Mouse (Mus musculus) olfactory bulb, adult 2 months (tissue): ENCODE results near the gene Opcml. TPM values are rescaled to one million over a fixed set of nuclear protein-coding genes. Genes with fewer than 3 reads are reported as not detected.

ENCODE experiments used
- H3K27ac ChIP-seq: fragments of 200-500 bp; 2 replicates; pipeline ENCODE4 v1.5.1; 2012; ENCODE audit warnings: low read depth, low read length; ENCODE audit not compliant: insufficient read depth
- H3K4me1 ChIP-seq: fragments of 200-500 bp; 2 replicates; pipeline ENCODE4 v1.6.1; 2012; ENCODE audit warnings: low read length; ENCODE audit not compliant: control insufficient read depth, insufficient read depth
- H3K4me3 ChIP-seq: fragments of 200-500 bp; 2 replicates; pipeline ENCODE4 v1.5.1; 2012; ENCODE audit warnings: mild to moderate bottlenecking, low read depth, low read length, moderate library complexity; ENCODE audit not compliant: insufficient read depth
- CTCF ChIP-seq: fragments of 200-500 bp; IDR thresholded peaks from 2 replicates; pipeline ENCODE4 v1.5.1; 2012; ENCODE audit warnings: low read depth, mild to moderate bottlenecking, low read length, moderate library complexity; ENCODE audit not compliant: insufficient read depth
- POLR2A ChIP-seq: fragments of 200-500 bp; IDR thresholded peaks from 2 replicates; pipeline ENCODE4 v1.6.1; 2012; ENCODE audit warnings: mild to moderate bottlenecking, low read depth, low read length, moderate library complexity; ENCODE audit not compliant: insufficient read depth
- WGBS: fragments of 180-500 bp; shearing (Covaris S2); methylation state at CpG from one replicate; pipeline ENCODE4 v1.1.7; 2018; 5-methylcytosine and 5-hydroxymethylcytosine counted together
- polyA plus RNA-seq: library from polyadenylated mRNA; stranded (reverse); fragments of >200 nt; gene quantifications from 2 replicates; pipeline ENCODE4 v1.2.4, GENCODE M21; 2012; ENCODE audit warnings: low replicate concordance; ENCODE audit not compliant: missing spikeins, insufficient read depth, insufficient read length

Opcml gene
- polyA plus RNA-seq, 1 experiment, result not detected

DNA sequence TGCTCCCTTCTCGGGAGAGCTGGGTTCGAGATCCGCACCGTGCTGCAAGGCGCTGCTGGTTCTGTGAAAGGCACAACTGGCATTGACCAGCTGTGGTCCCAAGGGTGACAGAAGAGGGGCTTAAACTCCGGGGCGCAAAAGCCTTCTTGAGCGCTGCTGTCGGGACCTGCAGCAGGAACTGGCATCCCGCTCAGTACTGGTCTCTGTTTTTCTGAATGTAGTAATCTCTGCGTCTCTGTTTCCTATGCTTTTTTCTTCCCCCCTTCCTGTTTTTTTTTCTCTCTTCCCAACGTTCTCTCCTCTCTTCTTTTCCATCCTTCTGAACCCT is 1.0 kb downstream of the Opcml start:
- H3K4me1 ChIP-seq, result peaks cover 3% of the 10 kb centered on the region; the same call in 1 of the 2 replicates
- TF ChIP-seq CTCF (no peak), POLR2A (no peak)
- peak overlapping the region; percentile 66 for H3K27ac ChIP-seq
- H3K4me3 ChIP-seq, result peak overlapping the region; percentile 76
- WGBS, result 2% methylated on average over 12 of the region's 12 CpGs

DNA sequence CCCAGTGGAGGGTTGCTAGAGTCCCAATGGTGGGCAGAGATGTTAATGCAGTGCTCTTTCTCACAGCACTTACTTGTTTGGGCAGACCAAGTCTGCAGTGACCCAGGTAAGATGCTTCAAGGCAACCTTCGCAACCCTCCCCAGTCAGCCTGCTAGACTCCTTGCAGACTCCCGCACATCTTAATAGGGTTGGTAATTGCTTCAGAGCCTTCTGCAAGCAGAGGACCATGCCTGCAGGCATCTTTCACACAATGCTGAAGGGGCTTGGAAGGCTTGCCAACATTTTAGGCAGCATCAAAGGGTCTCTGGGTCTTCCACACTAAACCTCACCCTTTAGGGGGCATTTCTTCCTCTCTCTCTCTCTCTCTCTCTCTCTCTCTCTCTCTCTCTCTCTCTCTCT is 1.7 kb downstream of the Opcml start:
- Histone ChIP-seq H3K4me1 (peaks cover 3% of the 10 kb centered on the region; the same call in 1 of the 2 replicates), H3K4me3 (peak overlapping the region; percentile 40), H3K27ac (peak overlapping the region; percentile 66; the same call in 1 of the 2 replicates)
- 22% methylated on average over 2 of the region's 2 CpGs for WGBS
- no peak for TF ChIP-seq CTCF
- TF ChIP-seq POLR2A, result no peak

DNA sequence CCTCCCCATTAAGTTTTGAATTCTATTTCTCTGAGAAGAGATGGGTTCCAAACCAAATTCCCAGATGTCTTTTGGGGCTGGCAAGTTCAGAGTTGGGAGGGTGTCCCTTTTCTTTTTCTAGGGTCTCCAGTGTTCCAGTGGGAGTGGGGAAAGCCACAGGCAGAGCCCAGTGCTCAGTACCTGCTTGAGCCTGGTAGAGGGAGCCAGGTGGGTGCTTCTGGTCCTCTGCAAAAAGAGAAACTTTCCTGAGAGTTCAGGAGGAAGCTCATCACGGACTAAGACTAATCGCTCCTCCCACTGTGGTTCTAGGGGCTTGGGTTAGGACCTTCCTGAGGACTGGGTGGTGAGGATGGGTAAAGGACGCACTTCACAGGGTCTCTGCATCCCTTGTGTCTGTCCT is 2.4 kb downstream of the Opcml start:
- Histone ChIP-seq H3K4me1 (peaks cover 3% of the 10 kb centered on the region; the same call in 1 of the 2 replicates), H3K27ac (no peak overlapping the region), H3K4me3 (peak overlapping the region; percentile 25; the same call in 1 of the 2 replicates)
- no peak for TF ChIP-seq POLR2A
- TF ChIP-seq CTCF, result no peak
- WGBS, result 75% methylated on average over 3 of the region's 3 CpGs

DNA sequence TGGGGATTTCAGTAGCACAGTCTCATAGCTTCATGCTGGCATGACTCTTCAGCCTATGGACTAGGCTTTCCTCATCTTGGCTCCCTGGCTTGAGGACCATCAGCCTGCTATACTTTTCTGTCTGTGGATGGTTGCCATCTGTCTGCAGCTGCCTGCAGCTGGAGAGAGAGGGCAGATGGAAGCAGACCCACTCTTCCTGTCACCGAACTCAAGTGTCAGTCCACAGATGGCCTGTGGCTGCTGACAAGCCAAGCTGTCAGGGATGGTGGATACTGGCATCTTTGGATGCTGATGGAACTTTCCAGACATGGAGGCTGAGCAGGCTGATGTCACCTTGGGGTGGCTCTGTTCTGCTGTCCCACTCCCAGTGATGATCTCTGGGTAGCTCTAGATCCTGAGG is 6.0 kb downstream of the Opcml start:
- WGBS, result 76% methylated on average over 1 of the region's 1 CpGs
- Histone ChIP-seq H3K27ac (no peak overlapping the region), H3K4me1 (peaks cover 3% of the 10 kb centered on the region; the same call in 1 of the 2 replicates), H3K4me3 (no peak overlapping the region)
- TF ChIP-seq CTCF, result no peak
- no peak for TF ChIP-seq POLR2A

DNA sequence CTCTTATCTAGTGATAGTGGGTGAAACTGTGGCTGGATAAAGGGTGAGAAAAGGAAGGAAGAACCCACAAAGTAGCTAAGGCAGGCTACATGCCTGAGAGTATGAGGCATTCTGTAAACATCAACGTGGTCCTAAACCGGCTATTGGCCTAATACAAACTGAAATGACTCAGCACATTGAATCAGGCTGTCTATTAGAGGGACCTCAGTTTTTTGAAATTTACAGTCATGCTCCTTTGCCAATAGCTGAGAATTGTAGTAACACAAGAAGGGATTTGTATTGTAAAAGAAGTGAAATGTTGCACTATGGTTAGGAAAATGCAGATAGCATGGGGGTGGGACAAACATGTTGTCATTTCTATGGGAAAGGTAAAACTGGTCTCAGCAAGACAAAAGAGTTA is 10.4 kb downstream of the Opcml start:
- no peak for TF ChIP-seq CTCF
- no peak for TF ChIP-seq POLR2A
- Histone ChIP-seq H3K4me3 (no peak overlapping the region), H3K27ac (no peak overlapping the region), H3K4me1 (no peaks in the 10 kb centered on the region)
- 76% methylated on average over 2 of the region's 2 CpGs for WGBS

DNA sequence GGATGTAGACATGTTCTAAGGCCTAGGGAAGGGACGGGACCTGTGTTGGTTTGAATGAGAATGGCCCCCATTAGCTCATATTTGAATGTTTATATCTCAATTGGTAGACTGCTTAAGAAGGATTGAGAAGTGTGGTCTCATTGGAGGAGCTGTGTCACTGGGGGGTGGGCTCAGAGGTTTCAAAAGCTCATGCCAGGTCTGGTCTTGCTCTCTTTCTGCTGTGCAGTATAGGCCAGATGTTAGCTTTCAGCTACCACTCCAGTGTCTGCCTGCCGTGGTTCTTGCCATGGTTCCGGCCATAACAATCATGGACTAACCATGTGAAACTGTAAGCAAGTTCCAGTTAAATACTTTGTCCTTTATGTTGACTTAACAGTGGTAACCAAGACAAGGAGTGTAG is 11.2 kb downstream of the Opcml start:
- TF ChIP-seq CTCF (no peak), POLR2A (no peak)
- H3K4me1 ChIP-seq, result no peaks in the 10 kb centered on the region
- no peak overlapping the region for H3K4me3 ChIP-seq
- no peak overlapping the region for H3K27ac ChIP-seq
- WGBS, result 94% methylated on average over 3 of the region's 3 CpGs

DNA sequence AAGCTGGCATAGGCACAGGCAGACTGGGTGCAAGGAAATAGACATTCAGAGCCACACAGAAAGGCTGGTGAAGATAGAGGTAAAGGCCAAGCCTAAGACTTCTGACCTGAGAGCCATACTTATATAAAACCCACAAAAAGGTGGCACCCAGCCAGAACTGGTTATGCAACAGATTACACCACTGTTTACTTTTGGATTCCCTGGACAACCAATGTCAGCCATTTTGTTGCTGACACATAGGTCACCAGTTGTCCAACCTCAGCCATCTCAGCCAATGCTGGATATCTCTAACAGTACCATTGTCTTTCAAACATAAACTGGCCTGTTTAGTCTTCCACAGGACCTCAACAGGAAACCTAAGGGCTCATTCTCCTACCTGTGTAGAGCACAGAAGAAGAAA is 11.8 kb downstream of the Opcml start:
- TF ChIP-seq CTCF, result no peak
- TF ChIP-seq POLR2A, result no peak
- Histone ChIP-seq H3K4me3 (no peak overlapping the region), H3K4me1 (no peaks in the 10 kb centered on the region), H3K27ac (no peak overlapping the region)

DNA sequence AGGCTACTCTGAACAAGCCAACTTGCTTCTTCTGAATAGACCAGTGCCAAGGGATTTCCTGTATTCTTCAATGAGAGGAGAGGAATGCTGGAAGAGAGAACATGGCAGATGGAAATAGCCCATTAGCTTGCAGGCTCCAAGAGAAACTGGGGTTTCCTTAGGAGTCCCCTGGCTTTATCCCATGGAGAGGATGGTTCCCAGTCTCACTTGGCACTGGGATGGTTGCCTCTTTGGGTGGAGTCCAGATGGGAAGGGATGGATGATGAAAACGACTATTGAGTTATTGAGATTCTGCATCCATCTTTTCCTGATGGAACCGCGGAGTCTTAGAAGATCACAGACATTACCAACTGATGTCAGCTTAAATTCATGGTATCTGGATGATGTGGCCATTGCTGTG is 13.9 kb downstream of the Opcml start:
- H3K27ac ChIP-seq, result no peak overlapping the region
- WGBS, result 86% methylated on average over 3 of the region's 3 CpGs
- H3K4me1 ChIP-seq, result no peaks in the 10 kb centered on the region
- no peak overlapping the region for H3K4me3 ChIP-seq
- TF ChIP-seq POLR2A, result no peak
- no peak for TF ChIP-seq CTCF

DNA sequence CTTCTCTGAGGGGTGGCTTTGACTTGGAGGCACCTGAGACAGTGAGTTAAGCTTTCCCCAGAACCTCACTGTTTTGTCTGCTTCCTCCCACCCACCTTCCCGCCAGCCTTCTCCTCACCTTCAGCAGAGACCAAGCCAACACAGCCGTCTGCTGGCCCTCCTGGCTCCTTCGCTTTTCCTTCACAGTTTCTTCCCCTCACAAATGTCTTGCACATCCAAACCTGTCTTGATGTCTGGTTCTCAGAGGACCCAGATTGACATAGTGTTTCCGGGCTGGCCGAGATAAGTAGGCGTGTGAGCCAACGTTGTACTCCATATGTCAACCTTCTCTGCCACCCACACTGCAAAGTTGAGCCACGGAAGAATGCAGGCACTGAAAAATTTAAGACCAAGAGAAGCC is 19.2 kb downstream of the Opcml start:
- peaks cover 3% of the 10 kb centered on the region; the same call in 1 of the 2 replicates for H3K4me1 ChIP-seq
- TF ChIP-seq CTCF (no peak), POLR2A (no peak)
- H3K4me3 ChIP-seq, result no peak overlapping the region
- WGBS, result 82% methylated on average over 8 of the region's 8 CpGs
- no peak overlapping the region for H3K27ac ChIP-seq

DNA sequence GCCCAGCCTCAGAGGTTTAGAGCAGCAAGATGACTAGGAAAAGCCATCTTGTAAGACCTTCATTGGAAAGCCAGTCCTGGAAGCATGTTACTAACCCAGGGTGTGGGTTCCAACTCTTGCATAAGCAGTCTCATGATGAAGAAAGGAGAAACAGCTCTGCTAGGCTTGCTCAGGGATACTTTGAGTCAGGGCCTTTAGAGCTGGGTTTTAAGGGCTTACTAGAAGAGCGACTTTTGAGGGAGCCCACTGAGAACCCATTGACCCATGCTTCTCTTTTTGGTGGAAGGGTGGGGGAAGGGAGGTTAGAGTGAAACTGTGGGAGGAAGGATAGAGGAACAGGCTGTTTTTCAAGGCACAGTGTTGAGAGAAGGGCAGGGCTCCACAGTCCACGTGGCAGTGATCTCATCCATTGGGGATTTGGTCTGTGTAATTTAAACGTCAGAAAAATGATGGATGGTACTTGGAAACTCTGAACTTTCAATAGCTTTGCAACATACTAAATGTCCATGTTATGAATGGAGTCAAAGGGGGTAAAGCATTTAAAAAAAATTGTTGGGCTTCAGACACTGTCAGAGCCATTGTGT is 22.7 kb downstream of the Opcml start:
- TF ChIP-seq CTCF, result no peak
- TF ChIP-seq POLR2A, result no peak
- 65% methylated on average over 3 of the region's 3 CpGs for WGBS

More for the DNA sequence above, 22.7 kb downstream of the Opcml start:
- Histone ChIP-seq H3K4me1 (peaks cover 5% of the 10 kb centered on the region), H3K4me3 (no peak overlapping the region), H3K27ac (no peak overlapping the region)
